Mouse (Mus musculus) E14TG2a.4 (cell line): ENCODE measurements at regions not wholly inside any gene's neighbourhood (a gene's known extent, or its start where the extent isn't known, plus 50 kb on each side); places are given as distances from the start of the nearest gene placed in this dataset.

ENCODE experiments used
- CTCF ChIP-seq: conservative IDR thresholded peaks from 2 replicates; pipeline ENCODE4 v1.5.1; 2014; ENCODE audit warnings: low read length
- NANOG ChIP-seq: IDR thresholded peaks from 2 replicates; pipeline ENCODE4 v1.6.1; 2014; ENCODE audit warnings: borderline replicate concordance, low read length, mixed read lengths
- POU5F1 ChIP-seq: IDR thresholded peaks from 2 replicates; pipeline ENCODE4 v1.6.1; 2014; ENCODE audit warnings: low read length, borderline replicate concordance

DNA sequence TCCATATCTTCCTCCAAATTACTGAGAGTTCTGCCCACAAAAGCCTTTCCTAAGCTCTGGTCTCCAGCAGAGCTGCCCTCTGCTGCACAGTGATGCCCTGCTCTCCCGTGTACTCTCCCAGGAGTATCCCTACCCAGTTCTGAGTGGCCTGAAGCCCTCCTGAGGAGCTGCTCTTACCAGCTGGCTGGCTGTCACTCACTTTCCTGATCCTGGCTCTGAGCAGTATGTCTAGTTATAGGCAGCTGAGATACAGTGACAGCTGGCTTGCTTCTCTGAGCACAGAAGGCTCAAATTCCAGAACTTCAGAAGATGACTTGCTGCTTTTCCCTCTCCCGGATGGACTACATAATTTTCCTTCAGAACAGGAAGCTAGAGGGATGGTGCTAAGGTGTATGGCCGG lies 257.1 kb downstream of the Pou4f1 start:
- no peak for TF ChIP-seq CTCF
- TF ChIP-seq NANOG, result no peak
- TF ChIP-seq POU5F1, result no peak
